Mouse (Mus musculus) lung, postnatal 0 days (tissue): ENCODE data around the gene Cep295nl. TPM values are rescaled to one million over a fixed set of nuclear protein-coding genes. Genes with fewer than 3 reads are reported as not detected.
"Not testable (repeated sequence)": the region's sequence is repeated elsewhere in the genome, so short reads cannot be mapped to it uniquely, and the experiment has no call there.

Experiments used
- ATAC-seq: fragments of 200-750 bp; cut with Nextera tagmentation; 2 replicates; pipeline ENCODE4 v1.8.0; 2017; ENCODE audit warnings: moderate library complexity
- DNase-seq: peaks from one replicate; pipeline ENCODE4 v3.0.0-alpha.2; 2016; ENCODE audit warnings: low spot score
- H3K27ac ChIP-seq: fragments of 300-500 bp; sonication (generic); 2 replicates; pipeline ENCODE4 v1.5.1; 2014; ENCODE audit warnings: antibody characterized with exemption, mild to moderate bottlenecking, low read length, mixed read lengths
- H3K27me3 ChIP-seq: fragments of 300-500 bp; sonication (generic); replicated peaks from 2 replicates; pipeline ENCODE4 v1.6.1; 2014; ENCODE audit warnings: low read length, mixed read lengths; ENCODE audit not compliant: insufficient read depth
- H3K36me3 ChIP-seq: fragments of 300-500 bp; sonication (generic); 2 replicates; pipeline ENCODE4 v1.6.1; 2014; ENCODE audit warnings: low read length, mixed read lengths; ENCODE audit not compliant: insufficient read depth
- H3K4me1 ChIP-seq: fragments of 300-500 bp; sonication (generic); 2 replicates; pipeline ENCODE4 v1.6.1; 2014; ENCODE audit warnings: antibody characterized with exemption, low read depth, low read length, mixed read lengths; ENCODE audit not compliant: insufficient read depth
- H3K4me2 ChIP-seq: fragments of 300-500 bp; sonication (generic); replicated peaks from 2 replicates; pipeline ENCODE4 v1.6.1; 2014; ENCODE audit warnings: low read depth, mild to moderate bottlenecking, low read length, moderate library complexity, mixed read lengths
- H3K4me3 ChIP-seq: fragments of 300-500 bp; sonication (generic); 2 replicates; pipeline ENCODE4 v1.5.1; 2014; ENCODE audit warnings: low read depth, low read length
- H3K9ac ChIP-seq: fragments of 300-500 bp; sonication (generic); replicated peaks from 2 replicates; pipeline ENCODE4 v1.6.1; 2014; ENCODE audit warnings: low read depth, mild to moderate bottlenecking
- H3K9me3 ChIP-seq: fragments of 300-500 bp; sonication (generic); 2 replicates; pipeline ENCODE4 v1.6.1; 2016; ENCODE audit warnings: low read length, mixed read lengths
- CTCF ChIP-seq: IDR thresholded peaks from 2 replicates; pipeline ENCODE4 v1.5.1; 2016; ENCODE audit warnings: antibody characterized with exemption, mild to moderate bottlenecking
- EP300 ChIP-seq: IDR thresholded peaks from 2 replicates; pipeline ENCODE4 v1.6.1; 2016; ENCODE audit warnings: antibody characterized with exemption, mild to moderate bottlenecking, control low read depth
- WGBS: fragments of 180-500 bp; shearing (Covaris S2); extraction: QIAGEN DNeasy Blood & Tissue Kit; methylation state at CpG from one replicate; pipeline ENCODE4 v1.1.7; 2014; 5-methylcytosine and 5-hydroxymethylcytosine counted together
- polyA plus RNA-seq: library from polyadenylated mRNA; unstranded; fragments of >200 nt; fragmentation: Nextera tagmentation; extraction: Ambion mirVana; gene quantifications from 2 replicates; pipeline ENCODE4 v1.2.1, GENCODE M21; 2015

Cep295nl gene
- polyA plus RNA-seq, 1 experiment from 2014 or later: 0.44 TPM

DNA sequence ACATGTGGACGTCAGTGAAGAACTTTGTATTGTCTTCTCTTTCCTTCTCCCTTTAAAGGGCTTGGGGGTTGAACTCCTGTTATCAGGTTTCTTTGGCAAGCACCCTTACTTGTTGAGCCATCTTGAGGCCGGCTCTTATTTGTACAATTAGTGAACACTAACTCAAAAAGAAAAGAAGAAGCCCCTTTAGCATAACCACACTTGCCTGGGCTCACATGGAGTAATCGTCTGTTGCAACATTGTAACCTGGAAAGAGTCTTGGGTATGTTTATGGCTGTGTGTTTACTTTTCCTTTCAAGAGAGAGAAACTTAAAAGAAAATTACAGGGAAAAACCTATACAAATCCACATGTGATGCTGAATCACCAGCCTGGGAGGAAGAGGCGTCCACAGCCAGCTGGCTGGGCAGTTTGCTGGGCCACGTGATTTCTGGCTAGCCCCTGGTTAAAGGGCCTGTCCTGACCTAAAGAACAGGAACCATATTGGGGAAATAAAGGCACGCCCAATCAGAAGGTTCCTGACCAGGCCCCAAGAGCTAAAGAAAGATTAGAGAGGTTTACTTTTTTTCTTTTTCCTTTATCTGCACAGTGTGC, 30.1 kb downstream of the Cep295nl start:
- DNase-seq: no peak
- H3K27ac ChIP-seq: no peak overlapping the region
- H3K36me3 ChIP-seq: peaks cover 14% of the 10 kb centered on the region
- H3K4me1 ChIP-seq: no peaks in the 10 kb centered on the region
- no peak overlapping the region for H3K4me3 ChIP-seq
- no peaks in the 10 kb centered on the region for H3K27me3 ChIP-seq
- no peak overlapping the region for H3K4me2 ChIP-seq
- WGBS: 53% methylated on average over 6 of the region's 6 CpGs
- no peak for TF ChIP-seq CTCF
- TF ChIP-seq EP300: no peak
- no peak overlapping the region for H3K9ac ChIP-seq
- no peaks in the 10 kb centered on the region for H3K9me3 ChIP-seq
- no peak for ATAC-seq

DNA sequence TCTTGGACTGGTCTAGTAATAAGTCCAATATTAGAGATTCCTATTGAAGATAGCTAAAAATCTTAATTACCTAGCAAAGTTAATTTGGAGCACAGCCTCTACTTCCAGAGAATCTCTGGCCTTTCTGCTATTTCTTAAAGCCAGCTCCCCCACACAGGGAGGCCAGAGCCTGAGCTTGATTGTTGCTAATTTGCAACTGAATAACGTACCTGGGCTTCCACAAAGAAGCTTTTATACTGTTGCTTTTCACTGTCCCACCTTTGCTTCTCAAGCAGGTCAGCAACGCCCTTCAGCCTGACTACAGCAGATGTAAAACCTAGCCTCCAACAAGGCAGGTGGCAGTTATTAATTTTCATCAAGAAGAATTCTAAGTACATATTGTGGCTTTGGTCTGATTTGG, 34.3 kb downstream of the Cep295nl start:
- peaks cover 21% of the 10 kb centered on the region for H3K36me3 ChIP-seq
- H3K27me3 ChIP-seq, H3K4me1 ChIP-seq, H3K4me3 ChIP-seq, ATAC-seq, DNase-seq, H3K9me3 ChIP-seq, H3K4me2 ChIP-seq, H3K27ac ChIP-seq, H3K9ac ChIP-seq: not testable (repeated sequence)
- WGBS: 90% methylated on average over 2 of the region's 2 CpGs

DNA sequence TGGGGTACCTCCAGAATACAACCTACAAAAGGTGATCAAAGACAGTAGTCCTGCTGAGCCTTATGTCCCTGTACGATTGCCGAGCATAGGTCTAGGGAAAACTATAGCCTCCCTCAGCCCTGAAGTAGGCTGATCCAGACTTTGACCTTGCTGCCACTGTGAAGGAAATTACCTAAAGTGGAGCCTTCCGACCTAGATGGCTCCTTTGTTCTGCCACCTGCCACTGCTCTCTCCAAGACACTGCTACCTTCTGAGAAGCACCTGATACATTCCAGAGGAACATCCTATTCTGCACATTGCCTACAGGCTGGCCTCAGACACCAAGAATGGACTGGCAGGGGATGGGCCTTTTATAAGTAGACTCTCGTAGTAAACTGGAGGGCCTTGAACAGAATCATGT, 38.3 kb downstream of the Cep295nl start:
- not testable (repeated sequence) for ATAC-seq, H3K9me3 ChIP-seq
- WGBS: 86% methylated on average over 4 of the region's 4 CpGs

GRCm38 (mm10) chr11:118298810-118299209, 43.5 kb downstream of the Cep295nl start:
- H3K36me3 ChIP-seq: peaks cover 11% of the 10 kb centered on the region; the same call in 1 of the 2 replicates
- ATAC-seq (peak; percentile 84), DNase-seq (peak; percentile 54)
- H3K9ac ChIP-seq: no peak overlapping the region
- H3K4me1 ChIP-seq: no peaks in the 10 kb centered on the region
- H3K27ac ChIP-seq: no peak overlapping the region
- no peaks in the 10 kb centered on the region for H3K27me3 ChIP-seq
- H3K9me3 ChIP-seq: no peaks in the 10 kb centered on the region
- WGBS: 62% methylated on average over 2 of the region's 2 CpGs
- TF ChIP-seq CTCF (no peak), EP300 (no peak)
- H3K4me3 ChIP-seq: no peak overlapping the region
- no peak overlapping the region for H3K4me2 ChIP-seq

More for the DNA sequence above, 38.3 kb downstream of the Cep295nl start:
- not testable (repeated sequence) for H3K27ac ChIP-seq, H3K4me2 ChIP-seq, H3K4me1 ChIP-seq, H3K4me3 ChIP-seq, DNase-seq, H3K27me3 ChIP-seq, H3K9ac ChIP-seq
- peaks cover 11% of the 10 kb centered on the region; the same call in 1 of the 2 replicates for H3K36me3 ChIP-seq

GRCm38 (mm10) chr11:118297967-118298366, 44.3 kb downstream of the Cep295nl start:
- 82% methylated on average over 3 of the region's 3 CpGs for WGBS
- Histone ChIP-seq H3K4me2 (no peak overlapping the region), H3K27ac (no peak overlapping the region), H3K9ac (no peak overlapping the region), H3K27me3 (no peaks in the 10 kb centered on the region), H3K4me3 (no peak overlapping the region), H3K9me3 (no peaks in the 10 kb centered on the region), H3K4me1 (no peaks in the 10 kb centered on the region), H3K36me3 (peaks cover 4% of the 10 kb centered on the region; the same call in 1 of the 2 replicates)
- DNase-seq (no peak), ATAC-seq (no peak)
- TF ChIP-seq EP300: no peak
- TF ChIP-seq CTCF: peak; percentile 45

- WGBS: 83% methylated on average over 1 of the region's 2 CpGs
Measured at GRCm38 (mm10) chr11:118295026-118295425, 47.3 kb downstream of the Cep295nl start.

GRCm38 (mm10) chr11:118292671-118293070, 49.6 kb downstream of the Cep295nl start:
- Histone ChIP-seq H3K9ac (no peak overlapping the region), H3K27me3 (no peaks in the 10 kb centered on the region), H3K4me1 (peaks cover 14% of the 10 kb centered on the region; the same call in 1 of the 2 replicates), H3K4me2 (no peak overlapping the region), H3K36me3 (no peaks in the 10 kb centered on the region), H3K4me3 (no peak overlapping the region), H3K9me3 (no peaks in the 10 kb centered on the region), H3K27ac (no peak overlapping the region)
- WGBS: 67% methylated on average over 6 of the region's 6 CpGs
- DNase-seq (no peak), ATAC-seq (no peak)
- TF ChIP-seq CTCF: no peak
- TF ChIP-seq EP300: no peak

More at GRCm38 (mm10) chr11:118295026-118295425, 47.3 kb downstream of the Cep295nl start:
- TF ChIP-seq CTCF: no peak
- no peak for TF ChIP-seq EP300
- Histone ChIP-seq H3K9ac (no peak overlapping the region), H3K9me3 (no peaks in the 10 kb centered on the region), H3K4me3 (no peak overlapping the region), H3K36me3 (no peaks in the 10 kb centered on the region), H3K4me1 (peaks cover 4% of the 10 kb centered on the region; the same call in 1 of the 2 replicates), H3K27ac (no peak overlapping the region), H3K4me2 (no peak overlapping the region), H3K27me3 (no peaks in the 10 kb centered on the region)
- no peak for DNase-seq
- ATAC-seq: no peak
